Mouse (Mus musculus) megakaryocyte-erythroid progenitor cell, adult 5 weeks (primary cell): ENCODE results near the gene Gp1bb. TPM values are rescaled to one million over a fixed set of nuclear protein-coding genes. Genes with fewer than 3 reads are reported as not detected.

Source experiments
- polyA plus RNA-seq: library from polyadenylated mRNA; stranded (reverse); fragments of >175 nt; gene quantifications from 2 replicates; pipeline ENCODE4 v1.2.3, GENCODE M21; 2012

The Gp1bb gene
- 39.2 and 52.5 TPM in 2 replicates for polyA plus RNA-seq

DNA sequence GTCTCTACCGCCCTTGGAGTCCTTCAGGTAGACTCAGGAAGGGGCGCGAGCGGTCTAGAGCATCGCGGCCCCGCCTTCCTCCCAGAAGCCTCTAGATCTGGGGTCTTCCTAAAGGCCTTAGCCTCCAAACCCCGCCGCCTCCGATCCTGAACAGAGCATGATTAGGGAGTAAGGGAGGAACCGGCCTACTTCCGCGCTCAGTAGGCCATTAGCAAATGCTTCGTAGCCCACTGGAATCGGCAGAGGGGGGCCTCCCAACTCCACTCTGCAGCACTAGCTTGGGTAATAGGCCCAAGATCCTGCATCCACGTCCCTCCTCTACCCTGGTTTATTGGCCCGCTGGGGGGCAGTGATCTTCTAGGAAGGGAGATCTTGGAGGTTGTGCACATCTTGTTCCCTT lies at the start of gene Gp1bb:
TSS of gene Gp1bb (minus strand) at position 385 of the 400 bp plus-strand sequence.

DNA sequence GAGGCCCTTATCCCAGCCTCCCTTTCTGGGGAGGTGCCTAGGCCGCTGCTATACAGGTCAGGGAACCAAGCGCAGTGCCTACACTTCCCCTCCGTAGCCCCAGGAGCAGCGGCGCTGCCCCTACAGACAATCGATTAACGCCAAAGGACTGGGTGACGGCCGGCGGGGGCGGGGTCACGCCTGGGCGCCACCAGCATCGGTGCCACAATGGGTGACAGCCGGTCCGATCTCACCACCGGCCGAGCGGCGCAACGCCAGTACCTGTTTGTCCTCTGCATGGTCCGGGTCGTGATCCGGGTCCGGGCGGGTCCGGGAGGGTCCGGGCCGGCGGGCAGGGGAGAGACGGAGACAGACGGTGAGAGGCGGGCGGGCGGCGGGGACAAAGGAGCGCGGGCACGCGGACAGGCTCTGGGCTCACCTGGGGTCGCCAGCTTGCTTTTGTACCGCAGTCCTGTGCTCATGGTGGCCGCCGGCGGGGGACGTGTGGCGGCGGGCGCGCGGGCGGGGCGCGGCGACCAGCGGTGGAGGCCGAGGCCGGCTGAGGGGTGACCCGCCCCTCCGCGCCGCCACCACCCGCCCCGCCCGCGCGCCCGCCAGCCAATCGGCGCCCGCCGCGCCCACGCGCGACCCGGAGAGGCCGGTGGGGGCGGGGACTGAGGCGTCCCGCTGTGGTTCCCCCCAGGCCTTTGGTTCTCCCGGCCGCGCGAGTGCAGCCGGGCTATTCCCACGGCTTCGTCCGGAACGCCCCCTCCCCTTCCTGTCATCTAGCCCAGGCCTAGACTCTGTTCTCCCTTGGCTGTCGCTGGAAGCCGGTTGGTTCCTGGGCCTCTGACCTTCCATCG lies 7.4 kb upstream of the Gp1bb start, which contains the start of gene Sept5:
TSS of gene Sept5 (minus strand) at position 565 of the 842 bp plus-strand sequence.

GRCm38 (mm10) chr16:18626376-18626878 lies 4.2 kb upstream of the Gp1bb start, which contains the start of gene Gm49601:
Gene Gm49601 (minus strand): TSS chr16:18626427.

DNA sequence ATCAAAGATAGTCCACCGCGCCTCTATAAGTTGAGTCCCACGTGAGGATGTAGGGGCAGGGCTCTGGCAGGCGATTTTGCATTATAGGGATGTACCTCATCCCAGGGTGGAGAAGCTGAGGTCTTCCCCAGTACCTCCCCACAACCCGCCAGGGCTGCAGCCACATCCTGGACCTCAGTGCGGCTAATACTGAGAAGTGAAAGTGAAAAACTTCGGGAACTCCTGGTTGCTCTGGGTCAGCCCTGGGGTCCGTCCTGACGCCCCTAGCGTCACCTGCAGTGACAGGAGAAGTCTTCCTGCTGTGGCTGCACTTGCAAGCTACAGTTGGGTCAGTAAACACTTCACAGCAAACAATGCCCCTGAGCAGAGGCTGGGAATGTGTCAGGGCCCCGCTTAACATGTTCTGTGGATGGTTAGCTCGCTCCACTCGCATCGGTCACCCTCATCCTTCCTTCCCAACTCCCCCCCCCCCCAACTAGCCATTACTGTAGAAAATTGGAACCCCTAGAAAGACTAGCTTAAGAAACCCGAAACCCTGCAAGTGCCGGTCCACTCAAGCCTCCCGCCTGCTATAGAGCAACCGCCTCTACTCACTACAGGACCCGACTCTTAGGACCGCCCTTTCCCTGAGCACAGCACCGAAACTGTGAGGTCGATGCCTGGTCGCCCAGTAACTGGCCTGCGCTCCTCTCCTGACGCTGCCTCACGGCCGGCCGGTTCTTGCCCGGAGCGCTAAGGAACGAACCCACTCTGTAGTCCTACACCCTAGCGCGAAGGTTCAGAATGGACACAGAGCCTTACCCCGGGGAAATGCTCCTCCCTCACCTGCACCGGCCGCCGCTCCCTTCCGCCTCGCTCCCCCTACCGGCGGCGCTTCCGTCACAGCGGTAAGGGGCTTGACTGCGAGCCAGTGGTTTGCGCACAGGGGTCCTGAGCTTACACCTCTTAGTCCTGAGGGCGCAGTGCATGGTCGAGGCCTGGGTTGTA lies 32.1 kb downstream of the Gp1bb start, which contains the start of gene Tbx1:
TSS of gene Tbx1 (minus strand) at position 868 of the 987 bp plus-strand sequence.

Other genes starting within 250 kb of the Gp1bb start
- gene Txnrd2, start 196.0 kb downstream of the Gp1bb start, polyA plus RNA-seq, result 16.9 and 21.2 TPM in 2 replicates
- 45.8 and 47.0 TPM in 2 replicates for gene Comt, start 195.6 kb downstream of the Gp1bb start, polyA plus RNA-seq
- gene Gnb1l, start 123.7 kb downstream of the Gp1bb start, polyA plus RNA-seq, result 9.5 and 11.6 TPM in 2 replicates
- gene Rtl10, start 123.5 kb downstream of the Gp1bb start, polyA plus RNA-seq, result 3.4 and 3.5 TPM in 2 replicates
- gene Tbx1, start 31.7 kb downstream of the Gp1bb start, polyA plus RNA-seq, result 0.02 and 0.05 TPM in 2 replicates
- gene Gm49601, start 4.0 kb upstream of the Gp1bb start, polyA plus RNA-seq, result 2.0 and 4.7 TPM in 2 replicates
- 6.9 and 10.6 TPM in 2 replicates for gene Sept5, start 7.6 kb upstream of the Gp1bb start, polyA plus RNA-seq
- gene Cldn5, start 154.4 kb upstream of the Gp1bb start, polyA plus RNA-seq, result 0.13 TPM in 1 of 2 replicates, not detected in the other
- gene Ufd1, start 189.4 kb upstream of the Gp1bb start, polyA plus RNA-seq, result 9.6 and 10.8 TPM in 2 replicates
- 22.4 and 27.9 TPM in 2 replicates for gene Cdc45, start 189.6 kb upstream of the Gp1bb start, polyA plus RNA-seq
- 52.4 and 56.7 TPM in 2 replicates for gene 2510002D24Rik, start 214.2 kb upstream of the Gp1bb start, polyA plus RNA-seq
- gene Gm28539, start 214.2 kb upstream of the Gp1bb start, polyA plus RNA-seq, result not detected in 2 replicates